Mouse (Mus musculus) left cerebral cortex, adult 11 months (tissue): ENCODE data around the gene Gm438.
A peak's percentile ranks its signal among the peaks of the same experiment; 100 is the strongest.
"Not testable (repeated sequence)": the region's sequence is repeated elsewhere in the genome, so short reads cannot be mapped to it uniquely, and the experiment has no call there.

ENCODE experiments used
- DNase-seq: peaks from one replicate; pipeline ENCODE4 v3.0.0; 2022; ENCODE audit warnings: low spot score

The Gm438 gene

GRCm38 (mm10) chr4:144786483-144786882 is at the start of gene Gm438:
Gene Gm438, minus strand, starts transcription at chr4:144786583.
- no peak for DNase-seq

DNA sequence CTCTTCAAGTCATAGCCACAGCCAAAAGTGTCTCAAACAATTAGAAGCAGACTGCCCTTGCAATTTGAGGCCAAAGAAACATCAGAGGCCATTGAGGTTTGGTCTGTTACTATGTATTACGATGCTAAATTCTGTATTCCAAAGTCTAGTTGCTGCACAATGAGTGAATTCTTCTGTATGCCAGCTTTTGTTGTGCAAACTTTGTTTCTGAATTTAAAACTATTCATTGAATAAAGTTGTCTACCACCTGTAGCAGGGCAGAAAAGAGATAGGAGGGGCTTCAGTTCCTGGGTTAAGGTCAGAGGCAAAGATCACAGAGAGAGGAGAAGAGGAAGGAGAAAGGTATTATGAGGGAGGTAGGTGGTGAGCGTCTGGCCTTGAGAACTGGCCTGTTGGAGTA is 38.3 kb upstream of the Gm438 start:
- no peak for DNase-seq

DNA sequence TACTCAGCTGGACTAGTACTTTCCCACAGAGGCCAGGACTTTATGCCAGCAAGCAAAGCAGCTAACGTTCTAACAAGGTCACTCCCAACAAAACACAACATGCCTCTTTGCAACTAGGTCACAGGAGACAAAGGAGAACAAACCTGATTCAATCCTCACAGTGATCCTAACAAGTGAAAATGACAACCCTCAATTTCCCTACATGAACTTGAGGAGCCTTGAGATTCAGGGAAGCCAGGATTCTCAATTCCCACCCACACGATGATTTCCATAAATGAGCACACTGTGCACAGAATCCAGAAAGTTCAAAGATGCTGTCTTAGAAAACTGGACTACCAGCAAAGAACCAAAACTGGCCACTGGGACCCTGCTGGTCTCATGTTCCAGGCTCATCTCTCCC is 37.6 kb upstream of the Gm438 start:
- DNase-seq = no peak

- not testable (repeated sequence) for DNase-seq
These were observed 20.8 kb upstream of the Gm438 start for GRCm38 (mm10) chr4:144807135-144807534.

- DNase-seq = no peak
These were observed 17.2 kb upstream of the Gm438 start for GRCm38 (mm10) chr4:144803633-144804032.

DNA sequence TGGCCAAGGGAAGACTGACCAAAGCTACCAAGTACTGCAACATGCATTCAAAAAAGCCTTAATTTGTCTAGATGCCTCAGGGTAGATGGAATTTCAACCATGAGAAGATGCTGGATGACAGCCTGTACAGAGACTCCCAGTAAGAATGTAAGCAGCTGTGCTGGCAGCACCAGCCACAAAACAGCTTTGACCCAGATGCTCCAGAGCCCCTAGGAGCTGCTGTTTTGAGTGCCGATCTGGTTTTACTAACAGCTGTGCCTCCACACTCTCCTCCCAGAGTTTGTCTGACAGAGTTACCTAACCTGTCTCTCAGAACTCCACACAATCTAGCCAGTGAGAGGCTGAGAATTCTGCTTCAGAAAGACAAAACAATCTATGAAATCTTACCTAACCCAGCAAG is 3.8 kb upstream of the Gm438 start:
- DNase-seq = no peak

DNA sequence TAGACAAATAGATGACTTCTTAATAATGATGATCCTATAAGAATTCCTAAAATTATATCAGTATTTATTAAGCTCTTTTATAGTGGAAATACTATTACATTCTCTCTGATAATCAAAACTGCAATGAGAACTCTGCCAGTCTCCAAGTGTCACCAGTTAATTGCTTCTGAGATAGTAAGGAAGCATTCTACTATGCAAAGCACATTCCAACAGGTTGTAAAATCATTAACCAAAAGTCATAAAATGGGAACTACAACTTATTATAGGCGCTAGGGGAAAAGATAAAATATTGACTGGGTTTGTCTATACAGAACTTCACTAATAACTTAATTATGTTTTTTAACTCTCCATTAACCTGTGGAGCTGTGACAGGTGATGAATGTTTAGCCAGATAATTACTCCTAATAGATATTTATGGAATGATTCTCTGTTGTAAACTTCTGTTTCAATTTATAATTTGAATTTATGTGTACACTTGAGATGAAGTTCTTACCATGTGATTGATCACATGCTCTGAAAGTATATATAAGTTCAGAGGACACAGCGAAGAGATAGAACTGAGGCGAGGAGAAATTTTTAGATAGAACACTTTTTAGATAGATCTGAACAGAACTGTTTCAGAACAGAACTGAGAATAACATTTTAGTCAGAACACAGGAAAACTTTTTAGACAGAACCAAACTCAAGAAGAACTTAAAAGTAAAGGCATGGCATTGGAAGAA is 3.7 kb downstream of the Gm438 start:
- DNase-seq = no peak

DNA sequence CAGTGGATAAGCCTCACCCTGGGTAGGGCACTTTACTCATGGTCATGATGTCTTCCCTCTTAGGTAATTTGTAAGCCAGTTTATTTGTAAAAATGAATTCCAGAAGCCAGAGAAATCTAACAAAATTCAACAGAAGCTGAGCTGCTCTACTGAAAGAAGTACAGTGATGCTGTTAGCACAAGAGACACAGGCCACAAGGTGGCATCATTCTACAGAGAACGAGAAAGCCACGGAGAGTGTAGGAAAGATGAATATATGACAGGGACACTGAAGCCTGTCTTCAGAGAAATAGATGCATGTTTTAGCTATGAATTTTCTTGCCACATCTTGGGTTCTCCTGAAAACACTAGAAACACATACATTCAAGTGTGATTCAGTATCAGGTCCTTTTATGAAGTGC is 20.7 kb downstream of the Gm438 start:
- DNase-seq = peak; percentile 15

GRCm38 (mm10) chr4:144749139-144749538 is 37.2 kb downstream of the Gm438 start:
- no peak for DNase-seq
